Mouse (Mus musculus) neural tube, embryonic 11.5 days (tissue): ENCODE data around the gene Fam83g. TPM values are rescaled to one million over a fixed set of nuclear protein-coding genes. Genes with fewer than 3 reads are reported as not detected.

ENCODE experiments used
- ATAC-seq: fragments of 200-750 bp; cut with Nextera tagmentation; 2 replicates; pipeline ENCODE4 v1.8.0; 2017; ENCODE audit warnings: moderate number of reproducible peaks, mild to moderate bottlenecking, moderate TSS enrichment, moderate library complexity; ENCODE audit not compliant: insufficient read depth, low FRiP score, low TSS enrichment
- DNase-seq: peaks from one replicate; pipeline ENCODE4 v3.0.0-alpha.2; 2015; ENCODE audit warnings: low spot score
- H3K27ac ChIP-seq: fragments of 300-500 bp; sonication (generic); 2 replicates; pipeline ENCODE4 v1.5.1; 2014; ENCODE audit warnings: low read depth, mild to moderate bottlenecking, low read length
- H3K27me3 ChIP-seq: fragments of 300-500 bp; sonication (generic); 2 replicates; pipeline ENCODE4 v1.6.1; 2014; ENCODE audit warnings: mild to moderate bottlenecking, low read length, mixed read lengths; ENCODE audit not compliant: control insufficient read depth, insufficient read depth
- H3K36me3 ChIP-seq: fragments of 300-500 bp; sonication (generic); 2 replicates; pipeline ENCODE4 v1.6.1; 2014; ENCODE audit warnings: mild to moderate bottlenecking, low read length, moderate library complexity, mixed read lengths; ENCODE audit not compliant: control insufficient read depth, insufficient read depth
- H3K4me1 ChIP-seq: fragments of 300-500 bp; sonication (generic); 2 replicates; pipeline ENCODE4 v1.6.1; 2014; ENCODE audit warnings: low read length, mixed read lengths; ENCODE audit not compliant: control insufficient read depth, insufficient read depth
- H3K4me2 ChIP-seq: fragments of 300-500 bp; sonication (generic); 2 replicates; pipeline ENCODE4 v1.6.1; 2014; ENCODE audit warnings: low read depth, mild to moderate bottlenecking, moderate library complexity
- H3K4me3 ChIP-seq: fragments of 300-500 bp; sonication (generic); 2 replicates; pipeline ENCODE4 v1.5.1; 2014; ENCODE audit warnings: low read depth, low read length
- H3K9ac ChIP-seq: fragments of 300-500 bp; sonication (generic); 2 replicates; pipeline ENCODE4 v1.6.1; 2014; ENCODE audit warnings: mild to moderate bottlenecking, low read length
- H3K9me3 ChIP-seq: fragments of 300-500 bp; sonication (generic); 2 replicates; pipeline ENCODE4 v1.6.1; 2016; ENCODE audit warnings: low read length; ENCODE audit not compliant: control insufficient read depth
- whole genome bisulfite sequencing: fragments of 180-500 bp; shearing (Covaris S2); extraction: QIAGEN DNeasy Blood & Tissue Kit; methylation state at CpG from one replicate; pipeline ENCODE4 v1.1.7; 2014; 5-methylcytosine and 5-hydroxymethylcytosine counted together
- polyA plus RNA-seq: library from polyadenylated mRNA; unstranded; fragments of >200 nt; fragmentation: Nextera tagmentation; extraction: Ambion mirVana; gene quantifications from 2 replicates; pipeline ENCODE4 v1.2.1, GENCODE M21; 2014

Fam83g gene
- polyA plus RNA-seq, 1 experiment from 2014 or later: 0.78 TPM

GRCm38 (mm10) chr11:61698852-61699251 lies 15.0 kb downstream of the Fam83g start:
- no peak overlapping the region for H3K4me3 ChIP-seq
- no peaks in the 10 kb centered on the region for H3K27me3 ChIP-seq
- no peaks in the 10 kb centered on the region for H3K36me3 ChIP-seq
- H3K9me3 ChIP-seq: no peaks in the 10 kb centered on the region
- peaks cover 14% of the 10 kb centered on the region for H3K4me1 ChIP-seq
- H3K9ac ChIP-seq: no peak overlapping the region
- no peak for DNase-seq
- ATAC-seq: no peak
- H3K27ac ChIP-seq: no peak overlapping the region
- no peak overlapping the region for H3K4me2 ChIP-seq

- ATAC-seq: no peak
- Histone ChIP-seq H3K36me3 (no peaks in the 10 kb centered on the region), H3K9ac (no peak overlapping the region), H3K4me3 (no peak overlapping the region), H3K4me1 (peaks cover 14% of the 10 kb centered on the region), H3K9me3 (no peaks in the 10 kb centered on the region), H3K27ac (no peak overlapping the region), H3K4me2 (no peak overlapping the region), H3K27me3 (no peaks in the 10 kb centered on the region)
- no peak for DNase-seq
- 80% methylated on average over 5 of the region's 5 CpGs for WGBS
Measured at GRCm38 (mm10) chr11:61699460-61699859, 15.6 kb downstream of the Fam83g start.

GRCm38 (mm10) chr11:61699933-61700332 lies 16.0 kb downstream of the Fam83g start:
- no peak overlapping the region for H3K4me2 ChIP-seq
- no peak overlapping the region for H3K27ac ChIP-seq
- DNase-seq (no peak), ATAC-seq (no peak)
- H3K9me3 ChIP-seq: no peaks in the 10 kb centered on the region
- WGBS: 63% methylated on average over 4 of the region's 4 CpGs
- H3K9ac ChIP-seq: no peak overlapping the region
- no peaks in the 10 kb centered on the region; the same call in 1 of the 2 replicates for H3K36me3 ChIP-seq
- H3K4me3 ChIP-seq: no peak overlapping the region
- peaks cover 14% of the 10 kb centered on the region for H3K4me1 ChIP-seq
- no peaks in the 10 kb centered on the region for H3K27me3 ChIP-seq

GRCm38 (mm10) chr11:61701696-61702095 lies 17.8 kb downstream of the Fam83g start:
- H3K27me3 ChIP-seq: no peaks in the 10 kb centered on the region
- ATAC-seq (no peak), DNase-seq (no peak)
- no peak overlapping the region for H3K4me2 ChIP-seq
- no peak overlapping the region for H3K27ac ChIP-seq
- H3K9me3 ChIP-seq: no peaks in the 10 kb centered on the region
- H3K4me1 ChIP-seq: peaks cover 14% of the 10 kb centered on the region
- no peaks in the 10 kb centered on the region; the same call in 1 of the 2 replicates for H3K36me3 ChIP-seq
- no peak overlapping the region for H3K4me3 ChIP-seq
- WGBS: 48% methylated on average over 5 of the region's 5 CpGs
- H3K9ac ChIP-seq: no peak overlapping the region

- Histone ChIP-seq H3K27ac (no peak overlapping the region), H3K9me3 (no peaks in the 10 kb centered on the region), H3K27me3 (no peaks in the 10 kb centered on the region), H3K4me1 (peaks cover 14% of the 10 kb centered on the region), H3K36me3 (no peaks in the 10 kb centered on the region; the same call in 1 of the 2 replicates), H3K9ac (no peak overlapping the region), H3K4me2 (no peak overlapping the region), H3K4me3 (no peak overlapping the region)
- WGBS: 96% methylated on average over 5 of the region's 5 CpGs
- DNase-seq (no peak), ATAC-seq (no peak)
Measured at GRCm38 (mm10) chr11:61702494-61702893, 18.6 kb downstream of the Fam83g start.

GRCm38 (mm10) chr11:61705581-61705980 lies 21.7 kb downstream of the Fam83g start:
- Histone ChIP-seq H3K4me3 (no peak overlapping the region), H3K9ac (no peak overlapping the region), H3K36me3 (no peaks in the 10 kb centered on the region; the same call in 1 of the 2 replicates), H3K27me3 (no peaks in the 10 kb centered on the region), H3K4me1 (peaks cover 11% of the 10 kb centered on the region), H3K27ac (no peak overlapping the region), H3K4me2 (no peak overlapping the region), H3K9me3 (no peaks in the 10 kb centered on the region)
- DNase-seq: no peak
- WGBS: 90% methylated on average over 2 of the region's 2 CpGs
- ATAC-seq: no peak

- Histone ChIP-seq H3K27me3 (no peaks in the 10 kb centered on the region), H3K36me3 (no peaks in the 10 kb centered on the region; the same call in 1 of the 2 replicates), H3K9me3 (no peaks in the 10 kb centered on the region), H3K4me2 (no peak overlapping the region), H3K9ac (no peak overlapping the region; the same call in 1 of the 2 replicates), H3K4me3 (no peak overlapping the region), H3K27ac (no peak overlapping the region), H3K4me1 (peaks cover 6% of the 10 kb centered on the region; the same call in 1 of the 2 replicates)
- ATAC-seq (no peak), DNase-seq (no peak)
- WGBS: 82% methylated on average over 4 of the region's 4 CpGs
Measured at GRCm38 (mm10) chr11:61706232-61706631, 22.3 kb downstream of the Fam83g start.

GRCm38 (mm10) chr11:61708928-61709327 lies 25.0 kb downstream of the Fam83g start:
- H3K4me1 ChIP-seq: no peaks in the 10 kb centered on the region
- no peaks in the 10 kb centered on the region for H3K9me3 ChIP-seq
- H3K27me3 ChIP-seq: no peaks in the 10 kb centered on the region
- DNase-seq (no peak), ATAC-seq (no peak)
- H3K9ac ChIP-seq: no peak overlapping the region
- no peak overlapping the region for H3K4me3 ChIP-seq
- H3K36me3 ChIP-seq: no peaks in the 10 kb centered on the region; the same call in 1 of the 2 replicates
- no peak overlapping the region for H3K4me2 ChIP-seq
- 68% methylated on average over 3 of the region's 3 CpGs for WGBS
- no peak overlapping the region for H3K27ac ChIP-seq

- H3K36me3 ChIP-seq: no peaks in the 10 kb centered on the region
- no peak for ATAC-seq
Measured at GRCm38 (mm10) chr11:61713157-61713855, 29.4 kb downstream of the Fam83g start.

More at GRCm38 (mm10) chr11:61713157-61713855, 29.4 kb downstream of the Fam83g start:
- no peak for DNase-seq
- no peaks in the 10 kb centered on the region for H3K4me1 ChIP-seq
- no peaks in the 10 kb centered on the region for H3K27me3 ChIP-seq
- 44% methylated on average over 15 of the region's 15 CpGs for WGBS
- no peak overlapping the region for H3K27ac ChIP-seq
- H3K4me2 ChIP-seq: no peak overlapping the region
- H3K9me3 ChIP-seq: no peaks in the 10 kb centered on the region
- H3K9ac ChIP-seq: no peak overlapping the region
- H3K4me3 ChIP-seq: no peak overlapping the region
